Mouse (Mus musculus) ZHBTc4 (cell line): ENCODE data around the gene Grin1.
A peak's percentile ranks its signal among the peaks of the same experiment; 100 is the strongest.

Experiments used
- DNase-seq: peaks from one replicate; pipeline ENCODE4 v3.0.0-alpha.2; 2011; ENCODE audit warnings: low read depth, low spot score

Gene Grin1

GRCm38 (mm10) chr2:25318119-25318966 is 644 bp downstream of the Grin1 start:
- no peak for DNase-seq

- peak; percentile 66 for DNase-seq
Observed at GRCm38 (mm10) chr2:25311491-25311891, 7.5 kb downstream of the Grin1 start.

- DNase-seq = peak; percentile 45
Observed at GRCm38 (mm10) chr2:25310969-25311368, 8.0 kb downstream of the Grin1 start.

- no peak for DNase-seq
Observed at GRCm38 (mm10) chr2:25310180-25310579, 8.8 kb downstream of the Grin1 start.

GRCm38 (mm10) chr2:25305587-25306359 is 13.2 kb downstream of the Grin1 start:
- DNase-seq = no peak

- peak; percentile 60 for DNase-seq
Observed at GRCm38 (mm10) chr2:25304657-25305541, 14.1 kb downstream of the Grin1 start.

- no peak for DNase-seq
Observed at GRCm38 (mm10) chr2:25303931-25304656, 14.9 kb downstream of the Grin1 start.

GRCm38 (mm10) chr2:25303452-25303851 is 15.5 kb downstream of the Grin1 start:
- no peak for DNase-seq

GRCm38 (mm10) chr2:25298046-25298445 is 20.9 kb downstream of the Grin1 start:
- DNase-seq = no peak

- DNase-seq = no peak
Observed at GRCm38 (mm10) chr2:25297093-25297492, 21.9 kb downstream of the Grin1 start.

- no peak for DNase-seq
Observed at GRCm38 (mm10) chr2:25293706-25294105, 25.3 kb downstream of the Grin1 start.

- DNase-seq = peak; percentile 88
Observed at GRCm38 (mm10) chr2:25292856-25293255, 26.1 kb downstream of the Grin1 start.

GRCm38 (mm10) chr2:25292054-25292544 is 26.9 kb downstream of the Grin1 start:
- DNase-seq = peak; percentile 34

GRCm38 (mm10) chr2:25291184-25292053 is 27.6 kb downstream of the Grin1 start:
- no peak for DNase-seq

- DNase-seq = peak; percentile 69
Observed at GRCm38 (mm10) chr2:25290816-25291130, 28.2 kb downstream of the Grin1 start.

- DNase-seq = peak; percentile 70
Observed at GRCm38 (mm10) chr2:25290101-25290815, 28.7 kb downstream of the Grin1 start.

- no peak for DNase-seq
Observed at GRCm38 (mm10) chr2:25289651-25290050, 29.3 kb downstream of the Grin1 start, which contains the start of gene Lrrc26. Gene Lrrc26, plus strand, starts transcription at chr2:25289915.

GRCm38 (mm10) chr2:25288734-25289345 is 30.1 kb downstream of the Grin1 start:
- no peak for DNase-seq
